Mouse (Mus musculus): Measurements from ENCODE around the gene Hsf2bp. TPM values are rescaled to one million over a fixed set of nuclear protein-coding genes. Genes with fewer than 3 reads are reported as not detected.
A peak's percentile ranks its signal among the peaks of the same experiment; 100 is the strongest.

The Hsf2bp gene
- polyA plus RNA-seq, 1 experiment from 2014 or later, result 0.33 TPM

DNA sequence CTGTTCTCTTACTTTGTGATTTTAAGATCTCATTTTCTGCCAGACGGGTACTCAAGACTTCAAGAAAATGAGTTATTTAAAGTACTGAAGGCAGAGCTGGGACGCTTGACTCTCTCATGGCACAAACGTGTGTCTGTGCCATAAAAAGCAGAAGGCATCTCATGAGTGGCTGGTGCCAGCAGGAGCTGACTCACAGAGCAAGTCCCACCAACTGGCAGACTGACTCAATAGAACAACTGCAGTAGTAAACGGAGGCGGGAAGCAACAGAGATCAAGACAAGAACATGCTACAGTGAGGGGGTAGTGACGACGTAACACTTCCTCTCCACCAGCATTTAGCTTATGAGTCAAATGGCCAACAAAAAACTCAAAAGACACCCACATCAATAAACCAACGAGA is 13.1 kb downstream of the Hsf2bp start:
- no peak overlapping the region for H3K4me2 ChIP-seq (ENCODE audit: low read length)
- no peaks in the 10 kb centered on the region for H3K9me3 ChIP-seq (replicated peaks; ENCODE audit: control insufficient read depth, low read length)
- H3K4me3 ChIP-seq (ENCODE audit: low read depth, low read length), result no peak overlapping the region
- no peak overlapping the region for H3K27ac ChIP-seq (ENCODE audit: low read depth, low read length)
- ATAC-seq (no peak), DNase-seq (ENCODE audit: low spot score) (peak; percentile 58)
- 0 out of 2 replicates have a peak overlapping the region, but pooled peaks have one; percentile 4 for H3K9ac ChIP-seq (ENCODE audit: low read length)
- WGBS, result 68% methylated on average over 8 of the region's 8 CpGs
- H3K36me3 ChIP-seq (ENCODE audit: control insufficient read depth, insufficient read depth, low read length), result no peaks in the 10 kb centered on the region
- H3K4me1 ChIP-seq (ENCODE audit: control insufficient read depth, insufficient read depth, low read length), result no peaks in the 10 kb centered on the region
- H3K27me3 ChIP-seq (replicated peaks; ENCODE audit: control insufficient read depth, insufficient read depth, low read length), result no peaks in the 10 kb centered on the region

- Histone ChIP-seq H3K4me1 (ENCODE audit: control insufficient read depth, insufficient read depth, low read length) (no peaks in the 10 kb centered on the region), H3K9ac (ENCODE audit: low read length) (no peak overlapping the region), H3K4me2 (ENCODE audit: low read length) (no peak overlapping the region), H3K36me3 (ENCODE audit: control insufficient read depth, insufficient read depth, low read length) (no peaks in the 10 kb centered on the region), H3K4me3 (ENCODE audit: low read depth, low read length) (no peak overlapping the region), H3K27ac (ENCODE audit: low read depth, low read length) (no peak overlapping the region), H3K9me3 (replicated peaks; ENCODE audit: control insufficient read depth, low read length) (no peaks in the 10 kb centered on the region), H3K27me3 (replicated peaks; ENCODE audit: control insufficient read depth, insufficient read depth, low read length) (no peaks in the 10 kb centered on the region)
- WGBS, result 86% methylated on average over 6 of the region's 6 CpGs
- DNase-seq (ENCODE audit: low spot score), result no peak
- no peak for ATAC-seq
Measured at GRCm38 (mm10) chr17:32022551-32022950, 13.6 kb downstream of the Hsf2bp start.

- Histone ChIP-seq H3K4me2 (ENCODE audit: low read length) (no peak overlapping the region), H3K36me3 (ENCODE audit: control insufficient read depth, insufficient read depth, low read length) (no peaks in the 10 kb centered on the region), H3K9me3 (replicated peaks; ENCODE audit: control insufficient read depth, low read length) (no peaks in the 10 kb centered on the region), H3K4me3 (ENCODE audit: low read depth, low read length) (no peak overlapping the region), H3K27me3 (replicated peaks; ENCODE audit: control insufficient read depth, insufficient read depth, low read length) (no peaks in the 10 kb centered on the region), H3K4me1 (ENCODE audit: control insufficient read depth, insufficient read depth, low read length) (no peaks in the 10 kb centered on the region), H3K9ac (ENCODE audit: low read length) (no peak overlapping the region), H3K27ac (ENCODE audit: low read depth, low read length) (no peak overlapping the region)
- ATAC-seq (no peak), DNase-seq (ENCODE audit: low spot score) (no peak)
- WGBS, result 94% methylated on average over 3 of the region's 3 CpGs
Measured at GRCm38 (mm10) chr17:32021981-32022380, 14.2 kb downstream of the Hsf2bp start.

GRCm38 (mm10) chr17:32018127-32018894 is 17.8 kb downstream of the Hsf2bp start:
- no peaks in the 10 kb centered on the region for H3K9me3 ChIP-seq (replicated peaks; ENCODE audit: control insufficient read depth, low read length)
- H3K36me3 ChIP-seq (ENCODE audit: control insufficient read depth, insufficient read depth, low read length), result no peaks in the 10 kb centered on the region
- 80% methylated on average over 5 of the region's 5 CpGs for WGBS
- H3K4me1 ChIP-seq (ENCODE audit: control insufficient read depth, insufficient read depth, low read length), result no peaks in the 10 kb centered on the region
- ATAC-seq (no peak), DNase-seq (ENCODE audit: low spot score) (no peak)
- H3K27ac ChIP-seq (ENCODE audit: low read depth, low read length), result no peak overlapping the region
- H3K4me3 ChIP-seq (ENCODE audit: low read depth, low read length), result no peak overlapping the region
- no peak overlapping the region for H3K9ac ChIP-seq (ENCODE audit: low read length)
- H3K27me3 ChIP-seq (replicated peaks; ENCODE audit: control insufficient read depth, insufficient read depth, low read length), result no peaks in the 10 kb centered on the region
- H3K4me2 ChIP-seq (ENCODE audit: low read length), result no peak overlapping the region

DNA sequence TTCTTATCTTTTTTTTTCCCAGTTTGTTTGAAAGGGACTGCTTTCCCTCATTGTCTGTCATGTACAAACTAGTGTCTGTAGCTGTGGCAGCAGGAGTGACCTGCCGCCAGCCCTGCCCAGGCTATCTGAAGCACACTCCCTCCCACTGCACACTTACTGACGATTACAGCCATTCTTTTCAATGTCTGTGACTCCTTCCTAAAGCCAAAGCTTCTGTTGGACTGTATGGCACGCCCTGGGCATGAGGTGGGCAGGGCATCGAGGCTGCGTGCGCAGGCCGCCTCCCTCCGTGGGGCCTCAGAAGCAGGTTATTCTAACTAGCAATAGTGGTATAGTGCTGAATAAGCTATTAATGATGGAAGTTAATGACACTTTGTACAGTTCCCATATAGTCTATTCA is 19.7 kb downstream of the Hsf2bp start:
- Histone ChIP-seq H3K27me3 (replicated peaks; ENCODE audit: control insufficient read depth, insufficient read depth, low read length) (no peaks in the 10 kb centered on the region), H3K36me3 (ENCODE audit: control insufficient read depth, insufficient read depth, low read length) (no peaks in the 10 kb centered on the region), H3K9ac (ENCODE audit: low read length) (no peak overlapping the region), H3K4me2 (ENCODE audit: low read length) (no peak overlapping the region), H3K4me1 (ENCODE audit: control insufficient read depth, insufficient read depth, low read length) (no peaks in the 10 kb centered on the region), H3K27ac (ENCODE audit: low read depth, low read length) (no peak overlapping the region), H3K9me3 (replicated peaks; ENCODE audit: control insufficient read depth, low read length) (no peaks in the 10 kb centered on the region), H3K4me3 (ENCODE audit: low read depth, low read length) (no peak overlapping the region)
- WGBS, result 84% methylated on average over 8 of the region's 8 CpGs
- DNase-seq (ENCODE audit: low spot score), result no peak
- no peak for ATAC-seq

DNA sequence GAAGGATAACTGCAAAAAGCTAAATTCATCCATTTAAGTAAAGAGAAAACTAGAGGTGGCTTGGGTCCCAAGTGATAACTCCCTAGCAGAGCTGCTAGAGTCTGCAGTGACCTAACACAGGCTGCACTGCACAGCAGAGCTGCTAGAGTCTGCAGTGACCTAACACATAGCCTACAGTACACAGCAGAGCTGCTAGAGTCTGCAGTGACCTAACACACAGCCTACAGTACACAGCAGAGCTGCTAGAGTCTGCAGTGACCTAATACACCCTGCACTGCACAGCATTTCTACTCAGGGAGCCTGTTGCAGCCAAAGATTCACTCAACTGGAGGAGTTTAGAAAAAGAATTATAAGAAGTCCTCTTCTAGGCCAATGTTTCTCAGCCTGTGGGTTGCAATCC is 22.5 kb downstream of the Hsf2bp start:
- Histone ChIP-seq H3K4me3 (ENCODE audit: low read depth, low read length) (no peak overlapping the region), H3K36me3 (ENCODE audit: control insufficient read depth, insufficient read depth, low read length) (no peaks in the 10 kb centered on the region), H3K27ac (ENCODE audit: low read depth, low read length) (no peak overlapping the region), H3K4me1 (ENCODE audit: control insufficient read depth, insufficient read depth, low read length) (no peaks in the 10 kb centered on the region), H3K4me2 (ENCODE audit: low read length) (no peak overlapping the region), H3K9ac (ENCODE audit: low read length) (no peak overlapping the region), H3K27me3 (replicated peaks; ENCODE audit: control insufficient read depth, insufficient read depth, low read length) (no peaks in the 10 kb centered on the region), H3K9me3 (replicated peaks; ENCODE audit: control insufficient read depth, low read length) (no peaks in the 10 kb centered on the region)
- ATAC-seq (no peak), DNase-seq (ENCODE audit: low spot score) (no peak)

DNA sequence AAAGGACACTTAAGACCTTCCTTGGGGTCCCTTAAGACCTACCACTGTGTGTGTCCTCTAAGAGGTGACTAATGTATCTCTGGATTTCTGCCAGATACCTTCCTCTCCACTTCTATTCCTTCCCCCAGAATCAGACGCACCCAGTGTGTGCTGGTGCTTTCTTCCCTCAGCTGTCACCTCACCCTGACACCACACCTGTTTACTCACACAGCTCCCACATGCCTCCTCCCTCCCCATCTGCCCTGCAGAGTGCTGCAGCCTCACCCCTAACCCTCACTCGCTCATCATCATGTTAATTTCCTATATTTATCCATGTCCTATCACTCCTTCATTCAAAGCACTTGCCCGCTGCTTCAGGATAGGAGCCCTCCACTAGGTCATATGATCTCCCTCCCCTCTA is 23.9 kb downstream of the Hsf2bp start:
- DNase-seq (ENCODE audit: low spot score) (no peak), ATAC-seq (no peak)
- H3K27ac ChIP-seq (ENCODE audit: low read depth, low read length), result no peak overlapping the region
- H3K27me3 ChIP-seq (replicated peaks; ENCODE audit: control insufficient read depth, insufficient read depth, low read length), result no peaks in the 10 kb centered on the region
- no peaks in the 10 kb centered on the region for H3K9me3 ChIP-seq (replicated peaks; ENCODE audit: control insufficient read depth, low read length)
- no peak overlapping the region for H3K4me2 ChIP-seq (ENCODE audit: low read length)
- 57% methylated on average over 3 of the region's 3 CpGs for WGBS
- H3K4me1 ChIP-seq (ENCODE audit: control insufficient read depth, insufficient read depth, low read length), result no peaks in the 10 kb centered on the region
- H3K9ac ChIP-seq (ENCODE audit: low read length), result no peak overlapping the region
- no peaks in the 10 kb centered on the region for H3K36me3 ChIP-seq (ENCODE audit: control insufficient read depth, insufficient read depth, low read length)
- no peak overlapping the region for H3K4me3 ChIP-seq (ENCODE audit: low read depth, low read length)

DNA sequence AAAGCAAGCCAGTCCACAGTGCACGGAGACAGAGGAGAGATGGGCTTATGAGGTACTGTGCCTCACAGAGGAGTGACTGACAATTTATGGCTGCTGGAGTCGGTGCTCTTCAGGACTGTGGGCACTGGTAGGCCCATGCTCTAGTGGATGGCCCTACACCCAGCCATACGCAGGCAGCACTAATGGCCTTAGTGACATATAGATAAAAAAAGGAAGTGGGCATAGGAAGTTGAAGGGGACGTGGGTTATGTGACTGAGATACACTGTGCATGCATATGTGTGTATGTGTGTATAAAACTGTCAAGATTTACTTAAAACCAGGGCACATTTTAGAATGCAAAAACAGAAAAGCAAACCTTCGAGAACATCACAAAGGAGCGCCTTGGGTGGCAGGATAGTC is 24.5 kb downstream of the Hsf2bp start:
- H3K27me3 ChIP-seq (replicated peaks; ENCODE audit: control insufficient read depth, insufficient read depth, low read length), result no peaks in the 10 kb centered on the region
- no peaks in the 10 kb centered on the region for H3K4me1 ChIP-seq (ENCODE audit: control insufficient read depth, insufficient read depth, low read length)
- no peaks in the 10 kb centered on the region for H3K9me3 ChIP-seq (replicated peaks; ENCODE audit: control insufficient read depth, low read length)
- ATAC-seq (no peak), DNase-seq (ENCODE audit: low spot score) (no peak)
- no peak overlapping the region for H3K9ac ChIP-seq (ENCODE audit: low read length)
- 81% methylated on average over 6 of the region's 6 CpGs for whole genome bisulfite sequencing
- no peak overlapping the region for H3K4me3 ChIP-seq (ENCODE audit: low read depth, low read length)
- no peak overlapping the region for H3K27ac ChIP-seq (ENCODE audit: low read depth, low read length)
- H3K36me3 ChIP-seq (ENCODE audit: control insufficient read depth, insufficient read depth, low read length), result no peaks in the 10 kb centered on the region
- H3K4me2 ChIP-seq (ENCODE audit: low read length), result no peak overlapping the region

DNA sequence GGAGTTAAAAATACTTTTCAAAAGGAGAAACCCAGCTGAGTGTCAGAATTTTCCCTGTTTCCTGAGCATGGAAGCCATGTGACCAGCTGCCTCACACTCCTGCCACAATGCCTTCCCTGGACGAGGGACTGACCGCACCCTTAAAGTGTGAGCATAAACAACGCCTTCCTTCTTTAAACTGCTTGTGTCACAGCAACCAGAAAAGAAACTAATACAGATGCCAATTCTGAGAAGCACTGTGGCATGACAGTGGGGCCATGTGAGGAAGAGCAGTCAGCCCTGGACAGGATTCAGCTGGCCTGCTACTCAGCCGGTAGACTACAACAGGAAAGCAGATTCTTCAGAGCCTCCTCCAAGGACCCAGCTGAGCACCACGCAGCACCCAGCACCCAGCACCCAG is 29.3 kb downstream of the Hsf2bp start:
- Histone ChIP-seq H3K27ac (ENCODE audit: low read depth, low read length) (no peak overlapping the region), H3K9ac (ENCODE audit: low read length) (no peak overlapping the region), H3K4me1 (ENCODE audit: control insufficient read depth, insufficient read depth, low read length) (no peaks in the 10 kb centered on the region), H3K36me3 (ENCODE audit: control insufficient read depth, insufficient read depth, low read length) (no peaks in the 10 kb centered on the region), H3K4me3 (ENCODE audit: low read depth, low read length) (no peak overlapping the region), H3K9me3 (replicated peaks; ENCODE audit: control insufficient read depth, low read length) (no peaks in the 10 kb centered on the region), H3K27me3 (replicated peaks; ENCODE audit: control insufficient read depth, insufficient read depth, low read length) (no peaks in the 10 kb centered on the region), H3K4me2 (ENCODE audit: low read length) (no peak overlapping the region)
- WGBS, result 93% methylated on average over 5 of the region's 5 CpGs
- DNase-seq (ENCODE audit: low spot score) (no peak), ATAC-seq (no peak)
